Mouse (Mus musculus) ES-E14 (cell line): ENCODE data around the gene Cib3.

Experiments
- HCFC1 ChIP-seq: IDR thresholded peaks from 2 replicates; pipeline ENCODE4 v1.6.1; 2012; ENCODE audit warnings: low read length, inconsistent platforms, borderline replicate concordance; ENCODE audit not compliant: insufficient read depth
- ZC3H11A ChIP-seq: IDR thresholded peaks from 2 replicates; pipeline ENCODE4 v1.6.1; 2012; ENCODE audit warnings: low read depth, mild to moderate bottlenecking, inconsistent platforms, low read length, borderline replicate concordance

DNA sequence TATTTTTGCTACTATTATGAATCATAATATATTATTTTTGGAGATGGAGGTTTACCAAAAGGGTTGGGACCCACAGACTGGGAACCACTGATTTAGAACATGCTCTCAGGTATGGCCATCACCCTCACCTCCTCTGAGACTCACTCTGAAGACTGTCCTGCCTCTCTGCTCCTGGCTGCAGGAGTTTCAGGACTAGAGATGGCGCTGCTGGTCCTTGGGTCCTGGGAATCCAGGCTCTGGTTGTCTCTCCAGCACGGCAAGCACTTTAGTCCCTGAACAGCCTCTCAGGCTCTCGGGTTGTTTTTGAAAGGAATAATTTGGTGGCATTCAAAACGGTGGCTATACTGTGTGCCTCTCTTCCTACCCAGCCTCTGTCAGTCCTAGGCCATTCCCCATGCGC, 49.2 kb upstream of the Cib3 start:
- no peak for TF ChIP-seq ZC3H11A
- TF ChIP-seq HCFC1 = no peak
